Mouse (Mus musculus): ENCODE data around the gene Trpv1. TPM values are rescaled to one million over a fixed set of nuclear protein-coding genes. Genes with fewer than 3 reads are reported as not detected.

The Trpv1 gene
- polyA plus RNA-seq (2015; fragmentation: Nextera tagmentation; extraction: Ambion mirVana): not detected in 2 replicates

DNA sequence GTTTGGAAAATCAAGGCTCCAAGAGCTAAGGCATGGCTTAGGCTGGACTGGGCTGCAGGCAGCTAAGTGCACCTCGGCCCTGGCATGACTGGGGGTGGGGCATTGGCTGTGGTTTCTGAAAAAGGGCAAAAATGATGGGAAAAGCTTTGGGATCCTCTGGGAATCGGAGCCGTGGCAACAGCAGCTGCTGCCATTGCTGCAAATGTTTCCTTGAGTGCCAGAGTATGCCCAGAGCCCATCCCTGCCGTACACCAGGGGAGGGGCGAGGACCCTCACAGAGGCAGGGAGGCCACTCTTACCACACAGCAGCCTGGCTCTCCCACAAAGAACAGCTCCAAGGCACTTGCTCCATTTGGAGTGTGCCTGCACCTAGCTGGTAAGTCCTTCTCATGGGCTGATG lies at the start of gene Trpv1:
TSS of gene Trpv1 (plus strand) at position 301 of the 400 bp plus-strand sequence.
- Histone ChIP-seq H3K27ac (no peak within 1 kb of the TSS), H3K9me3 (replicated peaks) (no peaks in the 10 kb centered on the region), H3K4me2 (no peak within 1 kb of the TSS), H3K4me1 (replicated peaks) (no peaks in the 10 kb centered on the region), H3K9ac (no peak within 1 kb of the TSS), H3K27me3 (no peaks in the 10 kb centered on the region), H3K36me3 (no peaks in the 10 kb centered on the region), H3K4me3 (replicated peaks) (no peak within 1 kb of the TSS)
- no peak for ATAC-seq (ENCODE audit: low read depth)
- whole genome bisulfite sequencing (ENCODE audit: insufficient replicate concordance): 61% methylated on average over 5 of the region's 5 CpGs
- DNase-seq: no peak

DNA sequence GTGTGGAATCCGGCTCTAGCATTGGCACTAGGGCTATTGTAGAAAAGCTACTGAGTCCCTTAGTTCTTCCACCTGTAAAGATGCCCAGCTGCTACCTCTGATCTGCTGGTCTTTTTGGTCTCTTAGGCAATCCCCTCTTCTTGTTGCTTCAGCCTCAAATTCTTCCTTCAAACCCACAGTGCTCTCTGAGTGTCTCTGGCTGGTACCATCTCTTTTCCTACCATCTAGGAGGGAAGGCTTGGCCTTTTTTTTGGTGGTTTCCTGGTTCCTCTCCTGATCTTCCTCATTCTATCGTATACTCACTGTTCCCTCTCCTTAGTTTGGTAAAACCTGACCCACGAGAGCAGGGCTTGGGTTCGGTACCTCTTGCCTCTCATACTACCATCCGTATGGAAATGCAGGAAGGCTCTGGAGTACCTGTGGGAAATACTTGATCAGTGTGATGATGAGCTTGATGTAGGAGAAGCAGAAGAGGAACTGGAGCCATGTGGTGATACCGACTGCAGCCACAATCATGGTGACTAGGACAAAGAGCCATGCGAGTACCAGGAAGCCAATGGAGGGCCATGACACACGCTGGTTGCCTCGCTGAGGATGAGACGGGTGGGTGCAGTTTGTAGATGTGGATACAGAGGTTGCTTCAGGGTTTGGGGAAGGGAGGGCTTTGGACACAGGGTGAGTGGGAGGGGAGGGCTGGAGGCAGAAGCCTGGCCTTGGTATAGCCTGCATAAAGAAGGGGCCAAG lies 48.0 kb upstream of the Trpv1 start:
- no peak overlapping the region for H3K9ac ChIP-seq
- no peaks in the 10 kb centered on the region for H3K27me3 ChIP-seq
- no peak overlapping the region for H3K4me2 ChIP-seq
- no peak overlapping the region for H3K4me3 ChIP-seq (replicated peaks)
- no peak for DNase-seq
- ATAC-seq (ENCODE audit: low read depth): no peak
- H3K9me3 ChIP-seq (replicated peaks): no peaks in the 10 kb centered on the region
- 0 out of 2 replicates have a peak, but pooled peaks cover 3% of the 10 kb centered on the region for H3K4me1 ChIP-seq (replicated peaks)
- H3K36me3 ChIP-seq: peaks cover 23% of the 10 kb centered on the region
- WGBS (ENCODE audit: insufficient replicate concordance): 72% methylated on average over 10 of the region's 10 CpGs
- no peak overlapping the region for H3K27ac ChIP-seq

DNA sequence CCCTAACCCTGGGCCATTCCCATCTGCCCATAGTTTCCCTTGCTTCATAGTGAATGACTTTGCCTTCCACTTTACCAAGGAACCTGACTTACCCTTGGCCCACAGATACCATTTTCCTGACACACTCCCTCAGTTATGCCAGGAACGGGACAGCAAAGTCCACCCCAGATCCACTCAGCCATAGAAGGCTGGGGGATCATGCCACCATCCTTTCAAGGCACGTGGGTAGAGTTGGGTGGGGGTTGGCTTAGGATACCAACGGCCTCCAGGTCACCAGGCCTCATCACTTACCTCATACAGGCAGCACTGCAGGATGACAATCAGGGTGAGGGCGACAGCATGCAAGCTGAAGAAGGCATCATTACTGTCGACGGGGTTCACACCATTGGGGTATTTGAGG lies 46.9 kb upstream of the Trpv1 start:
- 74% methylated on average over 6 of the region's 6 CpGs for WGBS (ENCODE audit: insufficient replicate concordance)
- Histone ChIP-seq H3K4me3 (replicated peaks) (no peak overlapping the region), H3K4me2 (no peak overlapping the region), H3K36me3 (peaks cover 23% of the 10 kb centered on the region), H3K4me1 (replicated peaks) (0 out of 2 replicates have a peak, but pooled peaks cover 3% of the 10 kb centered on the region), H3K9ac (no peak overlapping the region), H3K27ac (no peak overlapping the region), H3K9me3 (replicated peaks) (no peaks in the 10 kb centered on the region), H3K27me3 (no peaks in the 10 kb centered on the region)
- ATAC-seq (ENCODE audit: low read depth) (no peak), DNase-seq (no peak)

DNA sequence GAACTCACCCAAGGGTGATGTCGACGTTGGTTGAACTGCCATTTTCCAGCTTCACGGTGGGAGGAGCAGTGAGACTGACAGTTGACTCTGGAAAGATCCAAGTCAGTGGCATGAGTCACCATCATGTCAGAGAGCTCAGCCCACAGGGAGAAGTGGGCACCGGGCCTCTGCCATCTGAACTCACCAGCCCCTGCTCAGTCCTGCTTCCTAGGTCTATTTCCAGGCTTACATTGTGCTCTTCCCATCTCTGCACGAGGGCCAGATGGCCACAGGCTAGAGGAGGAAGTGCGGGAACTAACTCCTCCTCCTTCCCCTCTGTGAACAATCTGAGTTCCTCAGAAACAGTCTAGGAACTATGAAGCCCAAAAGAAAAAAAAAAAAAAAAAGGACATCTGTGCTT lies 41.0 kb upstream of the Trpv1 start:
- Histone ChIP-seq H3K4me2 (no peak overlapping the region), H3K36me3 (peaks cover 9% of the 10 kb centered on the region; the same call in 1 of the 2 replicates), H3K9me3 (replicated peaks) (no peaks in the 10 kb centered on the region), H3K4me1 (replicated peaks) (peaks cover 10% of the 10 kb centered on the region), H3K4me3 (replicated peaks) (no peak overlapping the region), H3K27ac (no peak overlapping the region), H3K9ac (no peak overlapping the region), H3K27me3 (no peaks in the 10 kb centered on the region)
- 50% methylated on average over 6 of the region's 6 CpGs for WGBS (ENCODE audit: insufficient replicate concordance)
- ATAC-seq (ENCODE audit: low read depth): no peak
- no peak for DNase-seq

DNA sequence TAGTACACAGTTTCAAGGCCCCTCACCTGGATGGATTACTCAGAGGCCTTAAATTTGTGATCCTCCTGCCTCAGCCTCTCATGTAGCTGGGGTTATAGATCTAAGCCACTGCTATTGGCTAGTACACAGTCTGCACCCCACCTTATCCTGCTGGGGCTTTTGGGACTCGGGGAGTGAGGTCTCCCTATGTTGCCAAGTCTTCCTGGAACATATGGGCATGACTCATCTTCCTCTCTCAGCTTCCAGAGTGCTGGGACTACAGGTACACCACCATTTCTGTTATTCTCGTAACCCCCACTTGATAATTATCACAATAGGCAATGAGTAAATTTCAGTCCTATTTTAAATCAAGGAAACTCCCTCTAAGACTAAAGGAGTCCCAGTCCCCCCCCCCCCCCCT lies 39.6 kb upstream of the Trpv1 start:
- Histone ChIP-seq H3K36me3 (peaks cover 9% of the 10 kb centered on the region; the same call in 1 of the 2 replicates), H3K9ac (no peak overlapping the region), H3K4me3 (replicated peaks) (no peak overlapping the region), H3K9me3 (replicated peaks) (no peaks in the 10 kb centered on the region), H3K4me2 (no peak overlapping the region), H3K27ac (no peak overlapping the region), H3K4me1 (replicated peaks) (peaks cover 16% of the 10 kb centered on the region), H3K27me3 (no peaks in the 10 kb centered on the region)
- ATAC-seq (ENCODE audit: low read depth): no peak
- 60% methylated on average over 2 of the region's 2 CpGs for WGBS (ENCODE audit: insufficient replicate concordance)
- DNase-seq: no peak

DNA sequence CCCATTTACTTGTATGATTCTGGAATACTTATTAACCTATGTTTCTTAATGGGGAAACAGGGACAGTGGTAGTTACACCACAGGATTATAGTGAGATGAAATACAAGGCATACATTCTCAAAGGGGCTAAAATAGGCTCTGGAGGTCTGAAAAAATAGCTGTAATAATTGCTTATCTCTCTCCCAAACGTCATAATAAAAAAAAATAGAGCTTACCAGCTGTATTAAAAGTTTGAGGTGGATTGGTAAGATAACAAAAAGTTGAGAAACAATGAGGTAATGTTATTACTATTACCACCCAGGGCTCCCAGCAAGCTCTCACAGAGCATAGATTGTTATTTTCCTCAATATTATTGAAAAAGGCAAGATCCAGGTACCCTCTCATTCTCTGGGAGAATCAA lies 35.9 kb upstream of the Trpv1 start:
- Histone ChIP-seq H3K4me1 (replicated peaks) (peaks cover 25% of the 10 kb centered on the region), H3K9ac (peak overlapping the region; percentile 88), H3K36me3 (no peaks in the 10 kb centered on the region), H3K4me2 (peak overlapping the region; percentile 99), H3K27me3 (no peaks in the 10 kb centered on the region), H3K27ac (no peak overlapping the region), H3K4me3 (replicated peaks) (peak overlapping the region; percentile 85), H3K9me3 (replicated peaks) (no peaks in the 10 kb centered on the region)
- 0% methylated on average over 1 of the region's 1 CpGs for WGBS (ENCODE audit: insufficient replicate concordance)
- DNase-seq (no peak), ATAC-seq (ENCODE audit: low read depth) (no peak)

DNA sequence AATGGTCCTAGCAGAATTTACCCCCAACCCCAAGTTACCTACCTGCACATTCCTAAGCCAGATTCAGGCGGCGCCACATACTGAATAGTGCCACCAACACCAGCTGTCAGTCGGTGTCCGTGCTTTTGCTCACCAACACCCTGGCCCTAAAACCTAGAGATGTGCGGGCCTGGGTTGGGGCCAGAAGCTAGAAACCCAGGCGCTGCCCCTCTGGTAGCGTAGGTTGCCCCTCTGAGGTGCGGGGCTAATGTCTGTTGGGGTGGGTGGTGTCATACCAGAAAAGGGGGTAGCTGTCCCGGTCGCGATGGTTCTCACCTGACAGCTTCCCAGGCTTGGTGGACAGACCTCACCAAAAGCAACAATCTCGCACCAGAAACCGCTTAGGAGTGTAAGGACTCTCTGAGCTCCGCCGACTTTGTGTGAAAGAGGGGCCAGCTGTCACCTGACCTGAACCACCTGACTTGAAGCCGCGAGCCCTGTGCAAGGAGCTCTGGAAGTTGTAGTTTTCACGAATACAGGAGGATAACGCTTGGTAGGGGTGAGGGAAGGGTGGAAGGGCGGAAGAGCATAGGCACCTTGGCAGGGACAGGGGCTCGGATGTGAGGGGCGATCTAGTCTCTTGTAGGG lies 35.4 kb upstream of the Trpv1 start, which contains the start of gene Ctns:
TSS of gene Ctns (minus strand) at position 440 of the 627 bp plus-strand sequence.
- DNase-seq (peak; percentile 80), ATAC-seq (ENCODE audit: low read depth) (peak; percentile 95)
- Histone ChIP-seq H3K4me2 (peak within 1 kb of the TSS; percentile 99), H3K36me3 (no peaks in the 10 kb centered on the region), H3K4me1 (replicated peaks) (peaks cover 25% of the 10 kb centered on the region), H3K4me3 (replicated peaks) (peak within 1 kb of the TSS; percentile 85), H3K9ac (peak within 1 kb of the TSS; percentile 88), H3K27ac (peak within 1 kb of the TSS; percentile 78), H3K27me3 (no peaks in the 10 kb centered on the region), H3K9me3 (replicated peaks) (no peaks in the 10 kb centered on the region)
- 2% methylated on average over 22 of the region's 22 CpGs for WGBS (ENCODE audit: insufficient replicate concordance)

DNA sequence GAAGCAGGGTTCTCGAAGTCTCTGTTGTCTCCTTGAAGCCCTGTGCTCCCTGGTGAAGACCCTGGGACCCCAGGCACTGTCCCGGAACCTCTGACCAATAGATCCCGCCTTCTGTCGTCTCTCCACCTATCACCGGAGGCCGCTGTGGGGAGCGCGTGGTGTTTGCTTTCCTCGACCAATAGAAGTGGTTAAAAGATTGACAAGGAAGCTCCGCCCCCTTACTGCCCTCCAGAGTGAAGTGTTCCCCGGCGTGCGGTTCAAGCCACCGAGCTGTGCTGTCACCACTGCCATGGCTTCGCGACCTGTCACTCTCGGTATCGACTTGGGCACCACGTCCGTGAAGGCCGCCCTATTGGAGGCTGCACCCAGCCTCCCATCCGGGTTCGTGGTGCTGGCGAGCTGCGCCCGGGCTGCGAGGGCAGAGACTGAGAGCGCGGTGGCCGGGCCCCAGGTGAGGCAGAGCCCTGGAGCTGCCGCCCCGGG lies 34.8 kb upstream of the Trpv1 start, which contains the start of gene Shpk:
TSS of gene Shpk (plus strand) at position 231 of the 483 bp plus-strand sequence.
- Histone ChIP-seq H3K27ac (peak within 1 kb of the TSS; percentile 78), H3K36me3 (no peaks in the 10 kb centered on the region), H3K9ac (peak within 1 kb of the TSS; percentile 88), H3K9me3 (replicated peaks) (no peaks in the 10 kb centered on the region), H3K4me3 (replicated peaks) (peak within 1 kb of the TSS; percentile 85), H3K4me2 (peak within 1 kb of the TSS; percentile 99), H3K4me1 (replicated peaks) (peaks cover 25% of the 10 kb centered on the region), H3K27me3 (no peaks in the 10 kb centered on the region)
- ATAC-seq (ENCODE audit: low read depth) (peak; percentile 96), DNase-seq (peak; percentile 93)
- under 1% methylated on average over 32 of the region's 32 CpGs for WGBS (ENCODE audit: insufficient replicate concordance)

DNA sequence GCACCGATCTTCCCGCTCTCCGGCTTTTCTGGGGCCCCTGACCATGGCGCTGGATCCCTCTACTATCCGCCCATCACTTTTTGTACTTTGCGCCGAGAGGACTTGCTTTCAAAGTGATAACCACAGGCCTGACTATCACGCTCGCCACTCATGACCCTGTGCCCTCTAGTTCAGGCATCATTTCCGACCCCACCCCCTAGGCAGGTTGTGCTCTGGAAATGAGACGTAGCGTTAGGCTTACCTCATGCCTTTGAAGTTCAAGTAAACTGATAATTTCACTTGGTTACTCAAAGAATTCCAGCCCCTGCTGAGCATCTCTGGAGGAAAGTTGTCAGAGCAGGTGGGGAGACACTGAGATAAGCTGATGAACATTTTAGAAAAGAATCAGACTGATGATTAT lies 34.2 kb upstream of the Trpv1 start:
- Histone ChIP-seq H3K4me1 (replicated peaks) (peaks cover 25% of the 10 kb centered on the region), H3K36me3 (no peaks in the 10 kb centered on the region), H3K4me3 (replicated peaks) (peak overlapping the region; percentile 85), H3K27ac (peak overlapping the region; percentile 78), H3K9me3 (replicated peaks) (no peaks in the 10 kb centered on the region), H3K9ac (peak overlapping the region; percentile 88), H3K4me2 (peak overlapping the region; percentile 99), H3K27me3 (no peaks in the 10 kb centered on the region)
- DNase-seq (peak; percentile 52), ATAC-seq (ENCODE audit: low read depth) (peak; percentile 8; the same call in 1 of the 2 replicates)
- WGBS (ENCODE audit: insufficient replicate concordance): under 1% methylated on average over 12 of the region's 12 CpGs

DNA sequence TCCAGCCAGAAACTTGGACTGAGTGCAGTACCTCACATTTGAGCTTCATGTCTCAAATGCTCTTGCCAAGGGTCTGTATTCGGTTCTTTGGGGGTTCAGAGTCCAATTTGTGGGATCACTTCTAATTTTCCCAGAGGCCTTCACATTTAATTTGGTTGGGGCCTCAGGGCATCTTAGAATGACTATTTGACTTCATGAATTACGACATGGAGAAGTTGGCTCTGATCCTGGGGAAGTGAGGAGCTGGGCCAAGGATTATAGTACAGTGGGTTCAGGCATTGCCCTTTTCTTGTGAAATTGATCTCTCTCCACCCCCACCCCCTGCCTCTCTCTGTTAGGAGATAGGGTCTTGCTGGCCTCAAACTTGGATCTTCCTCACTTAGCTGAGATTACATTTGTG lies 33.1 kb upstream of the Trpv1 start:
- ATAC-seq (ENCODE audit: low read depth) (no peak), DNase-seq (no peak)
- Histone ChIP-seq H3K4me1 (replicated peaks) (peaks cover 25% of the 10 kb centered on the region), H3K9ac (no peak overlapping the region), H3K27me3 (no peaks in the 10 kb centered on the region), H3K36me3 (no peaks in the 10 kb centered on the region), H3K27ac (no peak overlapping the region), H3K9me3 (replicated peaks) (no peaks in the 10 kb centered on the region), H3K4me3 (replicated peaks) (no peak overlapping the region), H3K4me2 (no peak overlapping the region)
- 65% methylated on average over 2 of the region's 2 CpGs for WGBS (ENCODE audit: insufficient replicate concordance)

DNA sequence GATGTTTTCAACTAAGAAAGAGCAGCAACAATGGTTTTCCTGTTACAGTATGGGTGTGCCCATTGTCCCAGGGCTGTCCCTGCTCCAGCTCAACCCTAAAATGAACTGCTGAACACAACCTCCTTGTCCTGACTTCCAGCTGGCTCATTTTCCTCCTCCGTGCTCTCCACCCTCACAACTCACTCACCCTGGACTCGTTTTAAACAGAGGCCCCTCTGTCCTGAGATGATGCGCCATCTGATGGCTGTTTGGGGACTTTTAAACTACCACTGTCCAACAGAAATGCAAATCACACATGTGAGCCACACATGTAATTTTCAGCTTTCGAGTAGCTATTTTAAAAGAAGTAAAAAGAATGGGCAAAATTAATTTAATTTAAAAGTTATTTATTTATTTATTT lies 32.5 kb upstream of the Trpv1 start:
- Histone ChIP-seq H3K4me3 (replicated peaks) (no peak overlapping the region), H3K9ac (no peak overlapping the region), H3K4me2 (no peak overlapping the region), H3K36me3 (no peaks in the 10 kb centered on the region), H3K27ac (no peak overlapping the region), H3K27me3 (no peaks in the 10 kb centered on the region), H3K9me3 (replicated peaks) (no peaks in the 10 kb centered on the region), H3K4me1 (replicated peaks) (peaks cover 25% of the 10 kb centered on the region)
- no peak for DNase-seq
- 41% methylated on average over 4 of the region's 4 CpGs for WGBS (ENCODE audit: insufficient replicate concordance)
- no peak for ATAC-seq (ENCODE audit: low read depth)

Measured in liver, embryonic 13.5 days (tissue).